Mouse (Mus musculus): ENCODE measurements around the gene Armc10. TPM values are rescaled to one million over a fixed set of nuclear protein-coding genes. Genes with fewer than 3 reads are reported as not detected.
"Not testable (repeated sequence)": the region's sequence is repeated elsewhere in the genome, so short reads cannot be mapped to it uniquely, and the experiment has no call there.

Gene Armc10
- polyA plus RNA-seq, 2 experiments from 2014 or later, result 32.4 to 36.9 TPM

DNA sequence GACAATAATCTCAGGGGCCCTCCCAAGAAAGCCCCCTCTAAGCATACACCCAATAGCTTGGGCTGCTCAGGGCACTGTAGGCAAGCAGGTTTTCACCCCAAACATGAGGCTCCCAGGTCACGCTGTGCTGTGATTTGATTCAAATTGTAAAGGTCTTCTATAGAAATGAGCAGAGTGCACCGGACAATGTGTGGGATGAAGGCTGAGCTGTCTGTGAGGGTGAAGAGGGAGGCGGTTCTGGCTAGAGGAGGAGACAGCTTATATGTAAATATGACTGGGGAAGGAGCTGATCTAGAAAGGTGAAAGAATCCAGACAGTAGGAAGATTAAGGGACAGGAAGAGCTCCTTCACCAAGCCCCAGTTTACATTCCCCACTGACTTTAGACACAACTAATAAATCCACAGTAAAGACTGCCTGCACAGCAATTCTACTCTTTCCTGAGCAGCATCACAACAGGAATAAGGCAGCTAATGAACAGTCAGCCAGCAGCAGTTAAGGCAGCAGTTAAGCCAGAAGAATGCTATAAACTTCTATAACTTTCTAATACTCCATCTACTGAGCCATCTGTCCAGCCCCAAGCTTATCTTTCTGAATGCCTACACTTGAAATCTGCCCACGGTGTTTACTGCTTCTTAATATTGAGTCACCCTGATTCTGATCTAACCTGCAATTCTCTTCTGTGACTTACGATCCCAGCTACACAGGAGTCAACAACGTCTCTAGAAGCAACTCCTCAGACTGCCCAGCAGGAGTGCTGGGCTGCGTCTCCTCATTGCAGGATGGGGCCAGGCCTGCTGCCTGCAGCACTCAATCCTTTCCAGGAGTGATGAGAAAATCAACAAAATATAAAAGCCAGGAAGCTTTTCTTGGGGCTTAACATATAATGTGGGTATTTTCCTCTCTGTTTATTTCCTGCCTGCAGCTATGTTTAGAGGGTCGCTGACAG lies 21.9 kb downstream of the Armc10 start:
- ATAC-seq, result no peak

DNA sequence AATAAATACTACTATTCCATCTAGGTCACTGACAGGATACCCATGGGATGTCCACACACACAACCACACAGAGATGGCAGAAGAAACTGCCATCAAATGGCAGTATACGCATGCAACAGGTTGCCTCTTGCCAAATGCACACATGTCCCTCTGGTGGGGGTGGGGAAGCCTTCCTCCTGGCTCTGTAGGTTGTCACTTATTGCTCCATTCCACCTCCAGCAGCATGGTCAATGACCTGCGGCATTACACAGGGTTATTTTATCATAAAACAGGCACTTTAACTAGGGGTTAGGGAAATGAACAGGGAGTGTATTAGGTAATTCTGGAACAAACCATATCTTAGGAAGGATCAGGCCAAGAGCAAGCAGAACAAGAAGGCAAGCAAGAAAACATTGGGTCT lies 23.7 kb downstream of the Armc10 start:
- ATAC-seq, result no peak

DNA sequence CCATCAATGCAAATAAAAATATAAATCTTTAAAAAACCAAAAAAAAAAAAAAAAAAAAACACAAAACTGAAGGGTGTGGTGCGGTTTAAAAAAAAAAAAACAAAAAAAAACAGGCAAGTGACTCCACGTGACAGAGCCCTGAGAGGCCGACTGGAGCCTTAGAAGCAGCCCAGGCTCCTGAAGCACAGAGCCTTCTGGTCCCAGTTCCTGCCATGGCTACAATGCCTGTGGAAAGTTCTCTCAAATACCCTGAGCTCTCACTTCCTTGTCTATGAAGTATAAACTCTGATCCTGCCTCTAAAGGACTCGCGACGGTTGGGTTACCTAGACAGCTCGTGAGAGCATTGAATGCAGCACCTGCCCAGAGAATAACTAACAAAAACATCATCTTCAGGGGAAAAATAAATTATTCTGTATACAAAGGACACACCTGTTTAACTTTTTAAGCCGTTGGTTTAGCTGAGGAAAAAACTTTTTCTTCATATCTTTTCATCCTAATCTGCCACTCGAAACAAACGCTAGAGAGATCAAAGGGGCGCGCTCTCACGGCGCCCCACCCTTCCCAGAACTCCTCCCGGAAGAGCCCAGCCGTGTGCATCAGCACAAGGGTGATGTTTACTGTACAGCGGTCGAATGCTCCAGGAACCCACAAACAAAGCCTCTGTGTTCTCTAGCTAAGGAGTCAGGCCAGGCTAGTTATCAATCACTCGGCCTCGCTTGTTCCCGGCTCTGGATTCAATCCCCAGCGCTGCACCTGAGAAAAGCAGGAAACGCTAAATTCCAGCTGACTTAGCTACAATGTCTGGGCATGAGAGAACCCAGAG lies 27.4 kb downstream of the Armc10 start:
- peak; percentile 91 for ATAC-seq

GRCm38 (mm10) chr5:21673742-21674141 lies 28.1 kb downstream of the Armc10 start:
- no peak for ATAC-seq

DNA sequence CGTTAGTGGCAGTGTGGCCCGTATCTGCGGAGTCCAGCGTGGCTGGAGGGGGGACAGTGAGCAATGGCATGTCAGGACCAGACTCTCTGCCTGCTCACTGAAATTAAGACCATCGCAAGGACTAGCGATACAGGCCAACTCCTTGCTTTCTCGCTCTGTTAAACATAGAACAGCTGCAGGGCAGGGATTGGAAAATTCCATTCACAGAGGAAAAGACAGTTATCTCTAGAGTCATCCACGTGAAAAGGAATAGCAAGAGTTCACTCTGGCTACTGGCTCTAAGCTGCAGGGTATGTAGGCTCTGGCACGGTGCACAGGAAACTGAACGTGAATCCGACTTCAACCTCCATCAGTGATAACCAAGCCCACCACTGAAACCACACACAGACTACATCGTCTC lies 29.4 kb downstream of the Armc10 start:
- no peak for ATAC-seq

GRCm38 (mm10) chr5:21675494-21675893 lies 29.9 kb downstream of the Armc10 start:
- no peak for ATAC-seq

GRCm38 (mm10) chr5:21677939-21678338 lies 32.3 kb downstream of the Armc10 start:
- no peak for ATAC-seq

DNA sequence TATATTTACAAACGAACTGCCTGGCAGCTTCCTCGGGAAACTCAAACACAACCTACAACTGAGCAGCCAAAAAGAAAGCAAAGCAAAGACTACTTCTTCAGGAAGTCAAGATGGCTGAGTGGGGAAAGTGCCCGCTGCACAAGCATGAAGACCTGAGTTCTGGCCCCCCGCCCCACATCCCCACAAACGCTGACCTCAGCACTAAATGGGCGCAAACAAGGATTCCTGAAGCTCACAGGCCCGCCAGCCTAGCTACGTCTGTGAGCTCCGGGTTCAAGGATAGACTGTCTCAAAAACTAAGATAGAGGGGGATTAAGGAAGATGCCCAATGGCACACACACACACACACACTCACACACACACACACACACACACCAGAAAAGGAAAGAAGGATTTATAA lies 32.8 kb downstream of the Armc10 start:
- ATAC-seq, result no peak

GRCm38 (mm10) chr5:21680029-21680428 lies 34.4 kb downstream of the Armc10 start:
- no peak for ATAC-seq

DNA sequence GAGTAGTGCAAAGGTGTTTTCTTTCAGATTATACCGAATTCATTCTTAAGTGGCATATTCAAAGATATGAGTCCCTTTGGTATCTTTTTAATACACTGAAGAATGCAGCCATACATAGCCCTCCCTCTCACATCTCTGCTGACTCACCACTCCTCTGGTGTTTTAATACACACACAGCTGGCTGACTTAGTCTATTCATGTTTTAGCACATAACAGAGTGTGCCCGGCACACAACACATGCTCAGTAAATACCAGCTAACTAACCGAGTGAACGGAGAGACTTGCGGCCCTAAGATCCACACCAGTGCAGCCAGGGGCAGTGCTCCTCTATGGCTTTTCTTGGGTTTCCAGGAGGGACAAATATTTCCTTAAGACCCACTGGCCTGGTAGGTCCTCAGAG lies 35.3 kb downstream of the Armc10 start:
- no peak for ATAC-seq

DNA sequence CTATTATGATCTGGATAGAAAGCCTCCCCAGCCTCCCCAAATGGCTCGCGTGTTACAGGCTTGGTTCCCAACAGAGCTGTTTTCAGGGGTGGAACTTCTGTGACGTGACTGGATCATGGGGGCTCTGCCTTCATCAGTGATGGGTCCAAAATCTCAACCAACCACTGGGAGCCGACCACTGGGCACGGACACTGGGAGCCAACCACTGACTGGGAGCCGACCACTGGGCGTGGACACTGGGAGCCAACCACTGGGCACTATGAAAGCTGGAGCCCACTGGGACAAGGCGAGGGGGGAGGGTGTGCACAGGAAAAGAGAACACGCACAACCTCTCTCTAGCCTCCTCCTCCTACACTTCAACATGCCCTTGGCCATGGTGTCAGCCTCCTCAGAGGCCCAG lies 38.2 kb downstream of the Armc10 start:
- ATAC-seq, result no peak

- ATAC-seq, result no peak
Observed at GRCm38 (mm10) chr5:21685001-21685400, 39.4 kb downstream of the Armc10 start.

DNA sequence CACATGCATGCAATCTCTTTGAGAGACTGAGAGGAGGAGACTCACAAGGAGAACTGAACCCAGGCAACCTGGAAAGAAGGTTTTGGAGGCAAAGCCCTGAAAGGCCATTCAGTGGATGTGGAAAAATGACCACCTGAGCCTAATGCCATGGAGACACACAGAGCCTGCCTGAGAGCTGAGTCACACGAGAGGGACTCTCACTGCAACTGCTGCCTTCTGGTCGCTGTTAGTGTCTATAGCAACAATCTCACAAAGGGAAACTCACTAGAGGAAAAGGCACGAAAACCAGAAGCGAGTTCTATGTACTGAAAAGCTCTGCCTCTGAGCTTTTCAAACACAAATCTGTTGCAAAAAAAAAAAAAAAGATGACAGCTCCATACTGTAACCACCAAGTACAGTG lies 41.4 kb downstream of the Armc10 start:
- ATAC-seq, result no peak

GRCm38 (mm10) chr5:21692230-21692629 lies 46.6 kb downstream of the Armc10 start:
- ATAC-seq, result no peak

- no peak for ATAC-seq
Observed at GRCm38 (mm10) chr5:21693372-21693870, 47.8 kb downstream of the Armc10 start.

DNA sequence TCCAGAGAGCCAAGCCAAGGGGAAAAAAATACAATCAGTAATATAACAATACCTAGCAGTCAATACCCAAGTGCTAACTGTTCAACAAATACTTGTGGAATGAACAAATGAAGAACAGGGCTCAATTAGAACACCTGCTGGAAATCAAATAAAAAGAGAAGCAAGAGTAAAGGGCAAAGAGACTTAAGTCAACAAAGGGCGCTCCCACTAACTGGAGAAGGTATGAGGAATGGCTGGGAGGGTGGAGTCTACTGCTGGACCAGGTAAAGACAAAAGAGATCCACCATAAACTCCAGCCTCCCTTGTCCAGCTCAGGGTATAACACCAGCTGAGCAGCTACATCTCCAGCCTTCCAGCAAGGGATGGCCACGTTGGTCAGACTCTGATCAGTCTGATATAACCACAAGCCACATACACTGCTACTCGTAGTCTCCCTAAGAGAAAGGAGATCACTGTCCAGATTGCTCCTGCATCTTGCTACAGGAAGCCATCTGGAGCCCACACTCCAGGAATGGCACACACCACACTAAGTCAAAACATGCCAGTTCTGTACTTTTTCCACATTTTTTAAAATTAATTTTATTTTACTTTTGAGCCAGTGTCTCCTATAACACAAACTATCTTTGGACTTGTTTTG lies 49.4 kb downstream of the Armc10 start:
- no peak for ATAC-seq

GRCm38 (mm10) chr5:21699555-21699954 lies 53.9 kb downstream of the Armc10 start:
- not testable (repeated sequence) for ATAC-seq

DNA sequence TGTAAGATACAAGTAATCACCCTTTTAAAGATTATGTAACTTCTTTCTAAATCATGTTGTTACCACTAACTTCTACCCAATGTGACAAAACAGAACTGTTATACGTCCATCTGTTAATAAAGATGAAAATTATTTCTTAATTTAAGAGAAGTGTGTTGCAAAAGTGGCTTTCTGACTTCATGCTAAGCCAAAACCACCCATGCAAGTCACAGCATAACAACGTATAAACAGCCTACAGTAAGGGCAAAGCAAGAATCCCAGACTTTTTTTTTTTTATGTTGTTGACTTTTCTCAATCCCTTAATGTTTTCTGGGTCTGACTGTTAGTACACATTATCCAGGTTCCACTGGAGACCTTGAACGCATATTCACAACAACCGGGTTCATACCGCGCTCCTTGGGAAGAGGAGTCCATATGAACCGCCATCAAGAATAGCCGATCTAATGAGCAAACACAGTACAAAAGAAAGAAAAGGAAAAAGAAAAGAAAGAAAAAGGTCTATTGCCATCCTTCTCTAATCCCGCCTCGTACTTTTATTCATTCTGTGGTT lies 54.7 kb downstream of the Armc10 start:
- ATAC-seq, result no peak

- peak; percentile 56 for ATAC-seq
Observed at GRCm38 (mm10) chr5:21700934-21701333, 55.3 kb downstream of the Armc10 start.

GRCm38 (mm10) chr5:21701351-21702008 lies 55.9 kb downstream of the Armc10 start, which contains the start of gene Napepld:
Napepld (minus strand) TSS chr5:21701396.
- ATAC-seq, result peak; percentile 96

DNA sequence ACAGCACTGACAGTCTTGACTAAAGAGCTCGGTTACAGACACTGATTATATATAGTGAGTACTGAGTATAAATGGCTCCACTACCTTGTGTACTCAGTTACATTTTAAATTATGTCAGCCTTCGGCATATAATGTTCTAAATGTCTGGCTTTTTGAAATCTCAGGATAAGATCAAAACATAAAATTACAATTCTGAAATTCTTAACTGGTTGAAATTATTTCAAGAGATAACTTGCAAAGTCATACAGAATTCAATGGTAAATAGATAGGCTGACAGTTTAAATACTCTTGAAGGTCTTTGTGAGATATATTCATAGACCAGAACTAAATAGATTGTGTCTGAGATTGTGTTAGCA lies 56.4 kb downstream of the Armc10 start:
- ATAC-seq, result peak; percentile 9

DNA sequence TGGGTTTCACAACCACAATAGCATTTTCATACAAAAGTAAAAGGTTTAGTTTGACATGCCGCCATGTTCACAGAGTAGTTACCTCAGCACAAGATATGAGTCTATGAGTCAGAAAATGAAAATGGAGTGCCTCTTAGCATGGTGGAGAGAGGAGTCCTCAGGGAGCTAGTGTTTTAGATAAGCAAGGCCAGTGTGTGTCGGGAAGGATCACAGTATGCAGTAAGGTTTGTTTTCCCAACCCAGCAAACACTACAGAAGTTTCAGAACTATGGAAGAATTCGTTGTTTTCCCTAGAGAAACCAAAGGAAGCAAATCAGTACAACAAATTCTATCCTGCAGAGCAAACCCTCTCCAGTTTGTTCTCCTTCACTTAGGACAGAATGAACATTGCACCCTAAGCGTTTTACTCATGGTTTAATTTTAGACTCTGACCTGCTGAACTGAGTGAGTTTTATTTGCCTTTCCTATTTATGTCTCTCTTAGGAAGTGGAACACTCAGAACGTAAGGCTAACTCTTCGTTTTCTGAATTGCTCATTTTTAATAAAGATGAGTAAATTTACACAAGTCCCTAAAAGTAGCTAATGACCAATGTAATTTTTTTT lies 57.4 kb downstream of the Armc10 start:
- ATAC-seq, result no peak

Measured in activated CD4-positive, CD25-positive, alpha-beta regulatory T cell, adult 4 months (primary cell).